Mouse (Mus musculus): Measurements from ENCODE around the gene Gfy.

GRCm38 (mm10) chr7:45127700-45128224 is 51.6 kb downstream of the Gfy start:
- TF ChIP-seq CTCF (IDR thresholded peaks at IDR 0.05) (no peak), POLR2A (IDR thresholded peaks at IDR 0.05; ENCODE audit: insufficient read depth, low read depth, low read length) (no peak), EP300 (IDR thresholded peaks at IDR 0.05; ENCODE audit: insufficient read depth, low read depth, low read length) (no peak)

Measured in heart, adult 2 months (tissue).